10 mouse cellular contexts compared by ENCODE assay signal in genomic region chr11:88394341-88395075, GRCm38 (mm10).
DNase-seq lines count a peak whose midpoint lies in the region; ATAC-seq and TF ChIP-seq lines count a peak whose summit lies in the region.
"Had no signal": no experiment of that assay in that cellular context is flagged by ENCODE, and none has a peak within 500 bp of the region (broad histone marks: within the 10 kb centered on the region; RNA-seq: fewer than 3 reads in every experiment).

No protein-coding gene starts in this region.

- DNase-seq in heart, embryonic 10.5 days (ENCODE audit: low spot score) = no peak
- no peak for DNase-seq in heart, postnatal 25 days (ENCODE audit: low spot score)
- DNase-seq in 3T3-L1 (ENCODE audit: low read depth, low spot score) = peak; percentile 68
- DNase-seq in midbrain, embryonic 11.5 days (ENCODE audit: low spot score, missing footprints) = no peak
- DNase-seq in cerebellum, adult 2 months = no peak
- no peak for DNase-seq in thymus, postnatal 4 days
- DNase-seq: adrenal gland, adult 8-10 months had no signal

- ATAC-seq in forebrain, embryonic 13.5 days = no peak
- ATAC-seq in midbrain, embryonic 11.5 days (ENCODE audit: low FRiP score) = peak; percentile 59; the same call in 1 of the 2 replicates
- ATAC-seq in CD4-positive, CD25-positive, alpha-beta regulatory T cell, adult 4 months = no peak
- ATAC-seq: lung, postnatal 0 days had no signal

- H3K36me3 ChIP-seq in heart, embryonic 10.5 days = peaks cover 15% of the 10 kb centered on the region; the same call in 1 of the 2 replicates
- no peaks in the 10 kb centered on the region; the same call in 1 of the 2 replicates for H3K36me3 ChIP-seq in forebrain, embryonic 13.5 days (ENCODE audit: poor library complexity, severe bottlenecking)
- 0 out of 2 replicates have a peak, but pooled peaks cover 3% of the 10 kb centered on the region for H3K36me3 ChIP-seq in midbrain, embryonic 11.5 days (ENCODE audit: control insufficient read depth, insufficient read depth, low read length)

- 61% methylated on average over 19 of the region's 19 CpGs for WGBS in heart, embryonic 10.5 days
- 58% methylated on average over 19 of the region's 19 CpGs for WGBS in forebrain, embryonic 13.5 days
- WGBS in midbrain, embryonic 11.5 days = 79% methylated on average over 19 of the region's 19 CpGs
- WGBS in cerebellum, adult 2 months = 86% methylated on average over 19 of the region's 19 CpGs

- H3K4me2 ChIP-seq in forebrain, embryonic 13.5 days = no peak overlapping the region
- no peak overlapping the region for H3K4me2 ChIP-seq in midbrain, embryonic 11.5 days

- no peak overlapping the region for H3K4me3 ChIP-seq in heart, embryonic 10.5 days
- H3K4me3 ChIP-seq in forebrain, embryonic 13.5 days = no peak overlapping the region
- H3K4me3 ChIP-seq in midbrain, embryonic 11.5 days (ENCODE audit: low read depth, low read length) = no peak overlapping the region
- no peak overlapping the region for H3K4me3 ChIP-seq in cerebellum, adult 2 months (replicated peaks; ENCODE audit: insufficient read depth, low read depth, low read length)

- peak overlapping the region; percentile 64; the same call in 1 of the 2 replicates for H3K27ac ChIP-seq in heart, embryonic 10.5 days
- peak overlapping the region; percentile 78 for H3K27ac ChIP-seq in forebrain, embryonic 13.5 days
- peak overlapping the region; percentile 4 for H3K27ac ChIP-seq in midbrain, embryonic 11.5 days (ENCODE audit: low read depth, low read length)
- no peak overlapping the region for H3K27ac ChIP-seq in cerebellum, adult 2 months (ENCODE audit: insufficient read depth, low read length)

- H3K4me1 ChIP-seq in heart, embryonic 10.5 days = peaks cover 35% of the 10 kb centered on the region
- peaks cover 65% of the 10 kb centered on the region for H3K4me1 ChIP-seq in forebrain, embryonic 13.5 days
- peaks cover 14% of the 10 kb centered on the region; the same call in 1 of the 2 replicates for H3K4me1 ChIP-seq in midbrain, embryonic 11.5 days (ENCODE audit: control insufficient read depth, insufficient read depth, low read length)
- H3K4me1 ChIP-seq in cerebellum, adult 2 months (ENCODE audit: control insufficient read depth, insufficient read depth, low read length) = no peaks in the 10 kb centered on the region

- no peak for TF ChIP-seq CTCF in cerebellum, adult 2 months (IDR thresholded peaks at IDR 0.05; ENCODE audit: borderline replicate concordance, insufficient read depth, low read depth, low read length)

- intact Hi-C loops in heart, postnatal 25 days (cut with DNase I) = no loop called here

- no peaks in the 10 kb centered on the region for H3K9me3 ChIP-seq in heart, embryonic 10.5 days
- H3K9me3 ChIP-seq in forebrain, embryonic 13.5 days (replicated peaks) = no peaks in the 10 kb centered on the region
- no peaks in the 10 kb centered on the region for H3K9me3 ChIP-seq in midbrain, embryonic 11.5 days (ENCODE audit: control insufficient read depth, low read length)

- H3K27me3 ChIP-seq in heart, embryonic 10.5 days (ENCODE audit: insufficient read depth, poor library complexity, severe bottlenecking) = no peaks in the 10 kb centered on the region
- no peaks in the 10 kb centered on the region for H3K27me3 ChIP-seq in forebrain, embryonic 13.5 days
- H3K27me3 ChIP-seq in midbrain, embryonic 11.5 days (ENCODE audit: control insufficient read depth, insufficient read depth, low read length) = no peaks in the 10 kb centered on the region
- no peaks in the 10 kb centered on the region for H3K27me3 ChIP-seq in cerebellum, adult 2 months (ENCODE audit: control insufficient read depth, insufficient read depth, low read length)

- no peak for TF ChIP-seq POLR2A in cerebellum, adult 2 months (IDR thresholded peaks at IDR 0.05; ENCODE audit: borderline replicate concordance, insufficient read depth, low read length)

- H3K9ac ChIP-seq in forebrain, embryonic 13.5 days = 0 out of 2 replicates have a peak overlapping the region, but pooled peaks have one; percentile 8
- no peak overlapping the region for H3K9ac ChIP-seq in midbrain, embryonic 11.5 days (ENCODE audit: low read length)
